Comparison of ENCODE assay signal across 10 mouse cellular contexts in the genomic region with DNA sequence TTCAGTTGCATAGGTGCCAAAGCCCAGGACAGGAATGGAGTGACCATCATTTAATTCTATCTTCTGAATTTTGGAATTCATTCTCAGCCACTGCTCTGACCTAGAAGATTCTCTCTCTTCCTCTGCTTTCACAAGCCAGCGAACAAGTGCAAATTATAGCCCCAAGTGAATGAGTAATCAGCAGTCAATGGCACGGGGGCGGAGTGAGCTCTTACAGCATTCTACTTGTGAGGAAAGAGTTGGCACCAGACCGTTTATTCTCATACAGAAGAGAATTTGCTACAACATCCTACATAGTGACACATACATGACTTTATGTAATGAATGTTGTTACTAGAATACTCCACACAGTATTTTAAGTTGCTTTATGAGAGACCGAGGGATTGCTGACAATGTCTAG. TPM values are rescaled to one million over a fixed set of nuclear protein-coding genes. Genes with fewer than 3 reads are reported as not detected.
DNase-seq lines count a peak whose midpoint lies in the region; ATAC-seq and TF ChIP-seq lines count a peak whose summit lies in the region.
"Had no signal": no experiment of that assay in that cellular context is flagged by ENCODE, and none has a peak within 500 bp of the region (broad histone marks: within the 10 kb centered on the region; RNA-seq: fewer than 3 reads in every experiment).

A gene (minus strand): TSS at position 137 of the 400 bp plus-strand sequence.

- H3K4me3 ChIP-seq in lung, postnatal 0 days (ENCODE audit: low read depth, low read length): no peak within 1 kb of the TSS
- no peak within 1 kb of the TSS for H3K4me3 ChIP-seq in lung, adult 2 months (replicated peaks; ENCODE audit: extremely low read depth, low read depth, low read length)

- WGBS in lung, postnatal 0 days: 73% methylated on average over 5 of the region's 5 CpGs
- 62% methylated on average over 5 of the region's 5 CpGs for WGBS in lung, adult 2 months

- no peaks in the 10 kb centered on the region for H3K36me3 ChIP-seq in lung, postnatal 0 days (ENCODE audit: insufficient read depth, low read length)

- TF ChIP-seq POLR2A in lung, adult 2 months (IDR thresholded peaks at IDR 0.05; ENCODE audit: borderline replicate concordance, extremely low read depth, low read depth, low read length): no peak

- TF ChIP-seq CTCF in lung, postnatal 0 days (IDR thresholded peaks at IDR 0.05): no peak
- no peak for TF ChIP-seq CTCF in lung, adult 2 months (IDR thresholded peaks at IDR 0.05; ENCODE audit: insufficient read depth, low read length)

- H3K4me2 ChIP-seq in lung, postnatal 0 days (replicated peaks; ENCODE audit: low read depth, low read length): no peak within 1 kb of the TSS

- no peak for ATAC-seq in lung, postnatal 0 days

- no peak within 1 kb of the TSS for H3K27ac ChIP-seq in lung, postnatal 0 days (ENCODE audit: low read length)

- peak; percentile 16 for DNase-seq in lung, postnatal 0 days (ENCODE audit: low spot score)
- no peak for DNase-seq in lung, postnatal 4 days
- DNase-seq in adrenal gland, postnatal 4 days (ENCODE audit: low spot score in 2 of 2): no peak
- peak; percentile 12 to 15 for DNase-seq in kidney, postnatal 4 days
- DNase-seq in right cerebral cortex, postnatal 36 days (ENCODE audit: low spot score in 2 of 2): peak; percentile 70 to 79
- DNase-seq in lung, adult 2 months: no peak
- DNase-seq in ovary, postnatal 36 days (ENCODE audit: low spot score): no peak
- DNase-seq: thymus, postnatal 14 days had no signal

- H3K4me1 ChIP-seq in lung, postnatal 0 days (ENCODE audit: insufficient read depth, low read depth, low read length): no peaks in the 10 kb centered on the region
- no peaks in the 10 kb centered on the region for H3K4me1 ChIP-seq in lung, adult 2 months (ENCODE audit: control insufficient read depth, insufficient read depth, low read length)

- H3K9ac ChIP-seq in lung, postnatal 0 days (replicated peaks; ENCODE audit: low read depth): no peak within 1 kb of the TSS

- TF ChIP-seq EP300 in lung, postnatal 0 days (IDR thresholded peaks at IDR 0.05): no peak

- H3K9me3 ChIP-seq in lung, postnatal 0 days (ENCODE audit: low read length): no peaks in the 10 kb centered on the region

- no peaks in the 10 kb centered on the region for H3K27me3 ChIP-seq in lung, postnatal 0 days (replicated peaks; ENCODE audit: insufficient read depth, low read length)

RNA-seq across cellular contexts. Expression of the gene that starts here (rescaled TPM):
- 0.37 and 1.0 TPM in 2 replicates for polyA plus RNA-seq in lung, postnatal 0 days (2015; fragmentation: Nextera tagmentation; extraction: Ambion mirVana)
- total RNA-seq in adrenal gland, postnatal 4 days (2021): 100 to 1,000 TPM; 255 to 446 TPM
- polyA plus RNA-seq in lung, adult 2 months (2012; rRNA removed): 0.38 TPM in 1 of 2 replicates, not detected in the other
- polyA plus RNA-seq: forebrain, embryonic 11.5 days; small intestine, adult 2 months had no signal

Comparison
In these comparisons a context has a peak if more than half of its experiments do, and no peak if none do; other contexts are left out.
1. DNase-seq: peak in lung, postnatal 0 days (single experiment), kidney, postnatal 4 days (2 of 2) and right cerebral cortex, postnatal 36 days (2 of 2); none in lung, postnatal 4 days (0 of 2), adrenal gland, postnatal 4 days (0 of 2), lung, adult 2 months (single experiment) and ovary, postnatal 36 days (single experiment).